Mouse (Mus musculus): ENCODE measurements at regions not wholly inside any gene's neighbourhood (a gene's known extent, or its start where the extent isn't known, plus 50 kb on each side); places are given as distances from the start of the nearest gene placed in this dataset.
A peak's percentile ranks its signal among the peaks of the same experiment; 100 is the strongest.

GRCm38 (mm10) chr1:155488966-155489661 lies 68.8 kb upstream of the Acbd6 start:
- Histone ChIP-seq H3K4me3 (ENCODE audit: insufficient read depth in 1 of 2, low read depth in 1 of 2, low read length in 2 of 2, poor library complexity in 1 of 2, severe bottlenecking in 1 of 2) (no peak overlapping the region), H3K9me3 (ENCODE audit: control insufficient read depth, insufficient read depth, low read depth, low read length) (no peaks in the 10 kb centered on the region), H3K9ac (ENCODE audit: insufficient read depth, low read depth, low read length, poor library complexity, severe bottlenecking) (no peak overlapping the region), H3K36me3 (ENCODE audit: control insufficient read depth, insufficient read depth, low read length, poor library complexity, severe bottlenecking) (no peaks in the 10 kb centered on the region), H3K27ac (ENCODE audit: insufficient read depth, low read depth, low read length, poor library complexity, severe bottlenecking) (no peak overlapping the region), H3K4me1 (ENCODE audit: control insufficient read depth in 2 of 2, insufficient read depth in 2 of 2, low read length in 2 of 2, poor library complexity in 1 of 2) (peaks cover 0 to 3% of the 10 kb centered on the region in 2 experiments; a peak in 1 of 4 replicates)
- in situ Hi-C loops (cut with MboI; ENCODE audit: low sequenced_read_pairs in 2 of 2, unreplicated experiment in 2 of 2) = no loop called here
- no peak for DNase-seq (ENCODE audit: low read depth, low spot score)
- TF ChIP-seq HCFC1 (IDR thresholded peaks at IDR 0.05; ENCODE audit: borderline replicate concordance, insufficient read depth, low read length) = no peak
- TF ChIP-seq MAFK (IDR thresholded peaks at IDR 0.05; ENCODE audit: insufficient read depth, low read depth, low read length) = no peak
- TF ChIP-seq CHD2 (IDR thresholded peaks at IDR 0.05; ENCODE audit: low read depth, low read length) = no peak
- no peak for TF ChIP-seq ZC3H11A (IDR thresholded peaks at IDR 0.05; ENCODE audit: borderline replicate concordance, low read depth, low read length)
- TF ChIP-seq ZNF384 (IDR thresholded peaks at IDR 0.05; ENCODE audit: low read depth, low read length) = no peak

- Histone ChIP-seq H3K9me3 (ENCODE audit: control insufficient read depth, insufficient read depth, low read depth, low read length) (no peaks in the 10 kb centered on the region), H3K4me3 (ENCODE audit: insufficient read depth in 1 of 2, low read depth in 1 of 2, low read length in 2 of 2, poor library complexity in 1 of 2, severe bottlenecking in 1 of 2) (no peak overlapping the region), H3K36me3 (ENCODE audit: control insufficient read depth, insufficient read depth, low read length, poor library complexity, severe bottlenecking) (no peaks in the 10 kb centered on the region), H3K9ac (ENCODE audit: insufficient read depth, low read depth, low read length, poor library complexity, severe bottlenecking) (no peak overlapping the region), H3K4me1 (ENCODE audit: control insufficient read depth in 2 of 2, insufficient read depth in 2 of 2, low read length in 2 of 2, poor library complexity in 1 of 2) (peaks cover 0 to 3% of the 10 kb centered on the region in 2 experiments; a peak in 2 of 4 replicates), H3K27ac (ENCODE audit: insufficient read depth, low read depth, low read length, poor library complexity, severe bottlenecking) (no peak overlapping the region)
- TF ChIP-seq MAFK (IDR thresholded peaks at IDR 0.05; ENCODE audit: insufficient read depth, low read depth, low read length) = no peak
- TF ChIP-seq ZC3H11A (IDR thresholded peaks at IDR 0.05; ENCODE audit: borderline replicate concordance, low read depth, low read length) = no peak
- no peak for TF ChIP-seq ZNF384 (IDR thresholded peaks at IDR 0.05; ENCODE audit: low read depth, low read length)
- TF ChIP-seq HCFC1 (IDR thresholded peaks at IDR 0.05; ENCODE audit: borderline replicate concordance, insufficient read depth, low read length) = no peak
- no peak for TF ChIP-seq CHD2 (IDR thresholded peaks at IDR 0.05; ENCODE audit: low read depth, low read length)
- in situ Hi-C loops (cut with MboI; ENCODE audit: low sequenced_read_pairs in 2 of 2, unreplicated experiment in 2 of 2) = no loop called here
- DNase-seq (ENCODE audit: low read depth, low spot score) = no peak
Observed at GRCm38 (mm10) chr1:155490131-155490530, 67.8 kb upstream of the Acbd6 start.

- TF ChIP-seq HCFC1 (IDR thresholded peaks at IDR 0.05; ENCODE audit: borderline replicate concordance, insufficient read depth, low read length) (no peak), ZNF384 (IDR thresholded peaks at IDR 0.05; ENCODE audit: low read depth, low read length) (no peak), ZC3H11A (IDR thresholded peaks at IDR 0.05; ENCODE audit: borderline replicate concordance, low read depth, low read length) (no peak), MAFK (IDR thresholded peaks at IDR 0.05; ENCODE audit: insufficient read depth, low read depth, low read length) (no peak), CHD2 (IDR thresholded peaks at IDR 0.05; ENCODE audit: low read depth, low read length) (no peak)
- Histone ChIP-seq H3K9ac (ENCODE audit: insufficient read depth, low read depth, low read length, poor library complexity, severe bottlenecking) (no peak overlapping the region), H3K9me3 (ENCODE audit: control insufficient read depth, insufficient read depth, low read depth, low read length) (no peaks in the 10 kb centered on the region), H3K27ac (ENCODE audit: insufficient read depth, low read depth, low read length, poor library complexity, severe bottlenecking) (no peak overlapping the region), H3K36me3 (ENCODE audit: control insufficient read depth, insufficient read depth, low read length, poor library complexity, severe bottlenecking) (no peaks in the 10 kb centered on the region), H3K4me3 (ENCODE audit: insufficient read depth in 1 of 2, low read depth in 1 of 2, low read length in 2 of 2, poor library complexity in 1 of 2, severe bottlenecking in 1 of 2) (peak overlapping the region in 1 of 2 experiments; percentile 8; a peak in 1 of 4 replicates), H3K4me1 (ENCODE audit: control insufficient read depth in 2 of 2, insufficient read depth in 2 of 2, low read length in 2 of 2, poor library complexity in 1 of 2) (peaks cover 0 to 3% of the 10 kb centered on the region in 2 experiments; a peak in 2 of 4 replicates)
- in situ Hi-C loops (cut with MboI; ENCODE audit: low sequenced_read_pairs in 2 of 2, unreplicated experiment in 2 of 2) = no loop called here
- DNase-seq (ENCODE audit: low read depth, low spot score) = no peak
Observed at GRCm38 (mm10) chr1:155491205-155492026, 66.5 kb upstream of the Acbd6 start.

GRCm38 (mm10) chr1:155493333-155493732 lies 64.6 kb upstream of the Acbd6 start:
- no peak for DNase-seq (ENCODE audit: low read depth, low spot score)
- in situ Hi-C loops (cut with MboI; ENCODE audit: low sequenced_read_pairs in 2 of 2, unreplicated experiment in 2 of 2) = no loop called here
- H3K4me1 ChIP-seq (ENCODE audit: control insufficient read depth in 2 of 2, insufficient read depth in 2 of 2, low read length in 2 of 2, poor library complexity in 1 of 2) = peaks cover 0 to 3% of the 10 kb centered on the region in 2 experiments; a peak in 2 of 4 replicates
- no peaks in the 10 kb centered on the region for H3K36me3 ChIP-seq (ENCODE audit: control insufficient read depth, insufficient read depth, low read length, poor library complexity, severe bottlenecking)
- no peaks in the 10 kb centered on the region for H3K9me3 ChIP-seq (ENCODE audit: control insufficient read depth, insufficient read depth, low read depth, low read length)
- H3K4me3 ChIP-seq (ENCODE audit: insufficient read depth in 1 of 2, low read depth in 1 of 2, low read length in 2 of 2, poor library complexity in 1 of 2, severe bottlenecking in 1 of 2) = no peak overlapping the region
- H3K27ac ChIP-seq (ENCODE audit: insufficient read depth, low read depth, low read length, poor library complexity, severe bottlenecking) = no peak overlapping the region
- TF ChIP-seq HCFC1 (IDR thresholded peaks at IDR 0.05; ENCODE audit: borderline replicate concordance, insufficient read depth, low read length) = no peak
- TF ChIP-seq ZC3H11A (IDR thresholded peaks at IDR 0.05; ENCODE audit: borderline replicate concordance, low read depth, low read length) = no peak
- TF ChIP-seq MAFK (IDR thresholded peaks at IDR 0.05; ENCODE audit: insufficient read depth, low read depth, low read length) = no peak
- TF ChIP-seq CHD2 (IDR thresholded peaks at IDR 0.05; ENCODE audit: low read depth, low read length) = no peak
- no peak for TF ChIP-seq ZNF384 (IDR thresholded peaks at IDR 0.05; ENCODE audit: low read depth, low read length)
- no peak overlapping the region for H3K9ac ChIP-seq (ENCODE audit: insufficient read depth, low read depth, low read length, poor library complexity, severe bottlenecking)

All from ES-E14 (cell line).